Mouse (Mus musculus) cortical plate, adult 2 months (tissue): ENCODE results near the gene 1700001L19Rik.

Experiments
- CTCF ChIP-seq: fragments of 200-500 bp; IDR thresholded peaks from 2 replicates; pipeline ENCODE4 v1.5.1; 2011; ENCODE audit warnings: mild to moderate bottlenecking, control low read depth, low read length; ENCODE audit not compliant: insufficient read depth; ENCODE audit errors: extremely low read depth
- POLR2A ChIP-seq: fragments of 200-500 bp; IDR thresholded peaks from 2 replicates; pipeline ENCODE4 v1.6.1; 2011; ENCODE audit warnings: mild to moderate bottlenecking, low read length, control low read depth; ENCODE audit not compliant: insufficient read depth; ENCODE audit errors: extremely low read depth

DNA sequence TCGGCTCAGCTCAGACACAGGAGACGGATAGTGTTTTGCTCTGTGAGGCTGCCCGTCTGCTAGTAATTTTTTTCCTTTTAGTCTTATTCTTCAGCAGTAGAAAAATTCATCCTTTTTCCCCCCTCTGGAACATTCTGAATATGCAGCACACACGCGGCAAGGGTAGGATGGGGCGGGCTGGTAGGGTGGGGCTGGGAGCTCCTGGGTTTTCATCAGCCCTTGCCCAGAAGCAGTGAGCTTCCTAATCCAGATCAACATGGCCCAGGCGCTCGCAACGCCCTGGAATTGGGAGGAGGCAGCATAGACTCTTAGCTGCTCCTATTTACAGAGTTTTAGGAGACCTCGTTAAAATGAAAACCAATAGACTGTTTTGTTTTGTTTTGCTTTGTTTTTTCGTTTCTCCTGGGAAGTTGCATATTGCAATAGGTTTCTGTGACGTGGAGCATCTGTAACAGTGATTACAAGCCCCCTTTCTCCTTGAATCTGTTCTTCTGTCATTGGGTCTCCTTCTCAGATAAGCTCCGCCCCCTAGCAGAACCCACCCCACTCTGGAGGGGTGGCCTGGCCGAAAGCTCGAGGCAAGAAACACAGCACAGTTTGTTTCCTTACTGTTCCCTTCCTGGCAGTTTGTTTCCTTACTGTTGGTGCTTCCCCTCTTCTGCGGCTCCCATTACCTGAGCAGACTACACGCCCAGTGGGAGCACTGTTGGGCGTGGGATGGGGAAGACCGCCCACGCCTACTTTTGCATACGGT, 10.6 kb downstream of the 1700001L19Rik start:
- TF ChIP-seq CTCF (no peak), POLR2A (no peak)
